Mouse (Mus musculus): ENCODE measurements around the gene Aipl1. TPM values are rescaled to one million over a fixed set of nuclear protein-coding genes. Genes with fewer than 3 reads are reported as not detected.

Gene Aipl1
- 0.39 and 0.55 TPM in 2 replicates for polyA plus RNA-seq (2012)

GRCm38 (mm10) chr11:72037409-72037808 lies at the start of gene Aipl1:
Gene Aipl1 (minus strand): TSS chr11:72037509.

GRCm38 (mm10) chr11:72041768-72042607 lies 4.7 kb upstream of the Aipl1 start, which contains the start of gene Pimreg:
Gene Pimreg (plus strand): TSS chr11:72042032.

Other genes starting within 250 kb of the Aipl1 start
- gene Pimreg, start 4.5 kb upstream of the Aipl1 start, polyA plus RNA-seq (2012) = 18.6 and 24.1 TPM in 2 replicates
- gene Pitpnm3, start 98.3 kb upstream of the Aipl1 start, polyA plus RNA-seq (2012) = not detected in 2 replicates
- gene Gm43951, start 169.3 kb upstream of the Aipl1 start, polyA plus RNA-seq (2012) = 0.12 and 0.52 TPM in 2 replicates
- gene 4933427D14Rik, start 169.9 kb upstream of the Aipl1 start, polyA plus RNA-seq (2012) = 2.5 and 3.0 TPM in 2 replicates
- 23.9 and 31.2 TPM in 2 replicates for gene Txndc17, start 170.0 kb upstream of the Aipl1 start, polyA plus RNA-seq (2012)
- gene Med31, start 178.1 kb upstream of the Aipl1 start, polyA plus RNA-seq (2012) = 0.78 and 1.3 TPM in 2 replicates
- gene Slc13a5, start 229.7 kb upstream of the Aipl1 start, polyA plus RNA-seq (2012) = not detected in 2 replicates

Measured in megakaryocyte-erythroid progenitor cell, adult 5 weeks (primary cell).